Mouse (Mus musculus) testis, adult 2 months (tissue): ENCODE measurements around the gene Dlec1.

ENCODE experiments used
- CTCF ChIP-seq: fragments of 200-500 bp; IDR thresholded peaks from 2 replicates; pipeline ENCODE4 v1.5.1; 2012; ENCODE audit warnings: low read depth, mild to moderate bottlenecking, inconsistent platforms, low read length, moderate library complexity; ENCODE audit not compliant: control insufficient read depth, insufficient read depth, insufficient replicate concordance
- POLR2A ChIP-seq: fragments of 200-500 bp; IDR thresholded peaks from 2 replicates; pipeline ENCODE4 v1.6.1; 2012; ENCODE audit warnings: low read depth, mild to moderate bottlenecking, inconsistent platforms, low read length, moderate library complexity; ENCODE audit not compliant: control insufficient read depth

DNA sequence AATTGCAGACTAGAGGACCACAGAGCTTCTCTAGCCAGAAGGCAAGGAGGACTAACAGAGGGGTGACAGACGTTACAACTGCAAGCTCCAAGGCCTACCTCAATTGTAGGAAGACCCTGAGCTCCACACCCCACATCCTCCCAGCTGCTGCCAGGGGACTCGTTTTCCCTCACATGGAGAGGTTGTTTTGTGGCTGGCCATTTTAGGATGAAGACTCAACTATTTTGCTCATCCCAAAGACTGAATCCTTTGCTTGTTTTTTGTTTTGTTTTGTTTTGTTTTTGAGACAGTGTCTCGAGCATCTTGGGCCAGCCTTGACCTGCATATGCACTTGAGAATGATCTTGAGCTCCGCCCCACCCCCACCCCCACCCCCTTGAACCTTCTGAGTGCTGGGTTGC, 56.6 kb downstream of the Dlec1 start, which contains the start of gene Gm47289:
- TF ChIP-seq POLR2A, result no peak
- TF ChIP-seq CTCF, result no peak
